Mouse (Mus musculus): ENCODE measurements around the gene Stk40. TPM values are rescaled to one million over a fixed set of nuclear protein-coding genes. Genes with fewer than 3 reads are reported as not detected.
A peak's percentile ranks its signal among the peaks of the same experiment; 100 is the strongest.

The Stk40 gene
- polyA plus RNA-seq, 1 experiment: 24.9 TPM

- Histone ChIP-seq H3K27ac (ENCODE audit: insufficient read depth, low read length) (peak overlapping the region; percentile 81), H3K27me3 (ENCODE audit: control insufficient read depth, insufficient read depth, low read length) (no peaks in the 10 kb centered on the region), H3K4me3 (replicated peaks; ENCODE audit: insufficient read depth, low read depth, low read length) (no peak overlapping the region), H3K4me1 (ENCODE audit: control insufficient read depth, insufficient read depth, low read length) (peaks cover 14% of the 10 kb centered on the region)
- 40% methylated on average over 7 of the region's 7 CpGs for WGBS
- peak in 1 of 2 experiments; percentile 24 for DNase-seq
- TF ChIP-seq CTCF (IDR thresholded peaks at IDR 0.05; ENCODE audit: borderline replicate concordance, insufficient read depth, low read depth, low read length) (no peak), POLR2A (IDR thresholded peaks at IDR 0.05; ENCODE audit: borderline replicate concordance, insufficient read depth, low read length) (no peak)
These were observed 1.5 kb upstream of the Stk40 start for GRCm38 (mm10) chr4:126102061-126102841.

GRCm38 (mm10) chr4:126103057-126103581 lies 638 bp upstream of the Stk40 start:
- peak overlapping the region; percentile 81 for H3K27ac ChIP-seq (ENCODE audit: insufficient read depth, low read length)
- WGBS: under 1% methylated on average over 15 of the region's 15 CpGs
- DNase-seq: peak; percentile 81 to 88
- peak overlapping the region; percentile 48 for H3K4me3 ChIP-seq (replicated peaks; ENCODE audit: insufficient read depth, low read depth, low read length)
- no peaks in the 10 kb centered on the region for H3K27me3 ChIP-seq (ENCODE audit: control insufficient read depth, insufficient read depth, low read length)
- TF ChIP-seq POLR2A (IDR thresholded peaks at IDR 0.05; ENCODE audit: borderline replicate concordance, insufficient read depth, low read length) (0 out of 2 replicates have a peak, but pooled peaks have one; percentile 15), CTCF (IDR thresholded peaks at IDR 0.05; ENCODE audit: borderline replicate concordance, insufficient read depth, low read depth, low read length) (no peak)
- H3K4me1 ChIP-seq (ENCODE audit: control insufficient read depth, insufficient read depth, low read length): peaks cover 21% of the 10 kb centered on the region

- WGBS: under 1% methylated on average over 34 of the region's 34 CpGs
- Histone ChIP-seq H3K27me3 (ENCODE audit: control insufficient read depth, insufficient read depth, low read length) (no peaks in the 10 kb centered on the region), H3K27ac (ENCODE audit: insufficient read depth, low read length) (peak overlapping the region; percentile 57; the same call in 1 of the 2 replicates), H3K4me1 (ENCODE audit: control insufficient read depth, insufficient read depth, low read length) (peaks cover 30% of the 10 kb centered on the region), H3K4me3 (replicated peaks; ENCODE audit: insufficient read depth, low read depth, low read length) (peak overlapping the region; percentile 84)
- TF ChIP-seq CTCF (IDR thresholded peaks at IDR 0.05; ENCODE audit: borderline replicate concordance, insufficient read depth, low read depth, low read length) (no peak), POLR2A (IDR thresholded peaks at IDR 0.05; ENCODE audit: borderline replicate concordance, insufficient read depth, low read length) (no peak)
- peak; percentile 77 to 80 for DNase-seq
These were observed 711 bp downstream of the Stk40 start for GRCm38 (mm10) chr4:126104261-126105075.

- H3K4me1 ChIP-seq (ENCODE audit: control insufficient read depth, insufficient read depth, low read length): peaks cover 38% of the 10 kb centered on the region
- no peaks in the 10 kb centered on the region for H3K27me3 ChIP-seq (ENCODE audit: control insufficient read depth, insufficient read depth, low read length)
- H3K4me3 ChIP-seq (replicated peaks; ENCODE audit: insufficient read depth, low read depth, low read length): peak overlapping the region; percentile 84
- TF ChIP-seq CTCF (IDR thresholded peaks at IDR 0.05; ENCODE audit: borderline replicate concordance, insufficient read depth, low read depth, low read length): no peak
- TF ChIP-seq POLR2A (IDR thresholded peaks at IDR 0.05; ENCODE audit: borderline replicate concordance, insufficient read depth, low read length): no peak
- 28% methylated on average over 7 of the region's 7 CpGs for WGBS
- peak; percentile 33 to 43 for DNase-seq
- peak overlapping the region; percentile 32; the same call in 1 of the 2 replicates for H3K27ac ChIP-seq (ENCODE audit: insufficient read depth, low read length)
These were observed 1.5 kb downstream of the Stk40 start for GRCm38 (mm10) chr4:126105131-126105783.

- H3K4me3 ChIP-seq (replicated peaks; ENCODE audit: insufficient read depth, low read depth, low read length): no peak overlapping the region
- H3K27me3 ChIP-seq (ENCODE audit: control insufficient read depth, insufficient read depth, low read length): no peaks in the 10 kb centered on the region
- peak overlapping the region; percentile 49 for H3K27ac ChIP-seq (ENCODE audit: insufficient read depth, low read length)
- TF ChIP-seq CTCF (IDR thresholded peaks at IDR 0.05; ENCODE audit: borderline replicate concordance, insufficient read depth, low read depth, low read length): no peak
- 27% methylated on average over 8 of the region's 8 CpGs for WGBS
- peak in 1 of 2 experiments; percentile 21 for DNase-seq
- peaks cover 59% of the 10 kb centered on the region for H3K4me1 ChIP-seq (ENCODE audit: control insufficient read depth, insufficient read depth, low read length)
These were observed 4.4 kb downstream of the Stk40 start for GRCm38 (mm10) chr4:126108061-126108740.

GRCm38 (mm10) chr4:126109613-126110373 lies 6.0 kb downstream of the Stk40 start:
- Histone ChIP-seq H3K4me3 (replicated peaks; ENCODE audit: insufficient read depth, low read depth, low read length) (peak overlapping the region; percentile 2), H3K4me1 (ENCODE audit: control insufficient read depth, insufficient read depth, low read length) (peaks cover 70% of the 10 kb centered on the region), H3K27me3 (ENCODE audit: control insufficient read depth, insufficient read depth, low read length) (no peaks in the 10 kb centered on the region), H3K27ac (ENCODE audit: insufficient read depth, low read length) (peak overlapping the region; percentile 93)
- peak; percentile 30 to 68 for DNase-seq
- TF ChIP-seq POLR2A (IDR thresholded peaks at IDR 0.05; ENCODE audit: borderline replicate concordance, insufficient read depth, low read length): no peak
- no peak for TF ChIP-seq CTCF (IDR thresholded peaks at IDR 0.05; ENCODE audit: borderline replicate concordance, insufficient read depth, low read depth, low read length)
- 36% methylated on average over 10 of the region's 10 CpGs for WGBS
